Mouse (Mus musculus) CH12.LX (cell line): Measurements from ENCODE around the gene Tbcb. TPM values are rescaled to one million over a fixed set of nuclear protein-coding genes. Genes with fewer than 3 reads are reported as not detected.

Source experiments
- DNase-seq: peaks from one replicate; pipeline ENCODE4 v3.0.0-alpha.2; 2013; ENCODE audit errors: extremely low read depth
- H3K27ac ChIP-seq: 2 replicates; pipeline ENCODE4 v1.5.1; 2012; ENCODE audit warnings: low read depth, mild to moderate bottlenecking, control low read depth, moderate library complexity; ENCODE audit not compliant: insufficient read depth
- H3K27me3 ChIP-seq: replicated peaks from 2 replicates; pipeline ENCODE3; 2012; ENCODE audit warnings: inconsistent platforms
- H3K36me3 ChIP-seq, 2 experiments: replicated peaks in 1 of 2; 2 replicates each; pipeline versions ENCODE3 to v1.6.1; 2012; ENCODE audit warnings: inconsistent platforms in 1 of 2, low read length in 1 of 2, mild to moderate bottlenecking in 1 of 2, mixed read lengths in 1 of 2, moderate library complexity in 1 of 2; ENCODE audit not compliant: control insufficient read depth in 1 of 2, insufficient read depth in 1 of 2
- H3K4me1 ChIP-seq, 2 experiments: 2 replicates each; pipeline ENCODE4 v1.6.1; 2012; ENCODE audit warnings: inconsistent platforms in 1 of 2, moderate library complexity in 1 of 2; ENCODE audit not compliant: insufficient read depth in 2 of 2, control insufficient read depth in 1 of 2
- H3K4me2 ChIP-seq: 2 replicates; pipeline ENCODE4 v1.6.1; 2012; ENCODE audit warnings: low read depth, mild to moderate bottlenecking, control low read depth; ENCODE audit not compliant: poor library complexity, insufficient read depth, severe bottlenecking
- H3K4me3 ChIP-seq, 3 experiments: fragments of 150-350 bp in 1 of 3; sonication (generic) in 1 of 3; replicated peaks in 1 of 3; 2 replicates each; pipeline versions ENCODE3 to v1.5.1; 2011 to 2012; ENCODE audit warnings: low read depth in 2 of 3, low read length in 2 of 3, mild to moderate bottlenecking in 2 of 3, moderate library complexity in 2 of 3, control low read depth in 1 of 3, improper control_type of control experiment in 1 of 3, inconsistent platforms in 1 of 3, mixed read lengths in 1 of 3; ENCODE audit not compliant: poor library complexity in 1 of 3
- H3K79me2 ChIP-seq: replicated peaks from 2 replicates; pipeline ENCODE4 v1.6.1; 2012; ENCODE audit warnings: mild to moderate bottlenecking, moderate library complexity; ENCODE audit not compliant: control insufficient read depth, poor library complexity, insufficient read depth, severe bottlenecking; ENCODE audit errors: extremely low read depth
- H3K9ac ChIP-seq: 2 replicates; pipeline ENCODE4 v1.6.1; 2012; ENCODE audit warnings: low read depth, mild to moderate bottlenecking, control low read depth, moderate library complexity; ENCODE audit not compliant: insufficient read depth
- H3K9me3 ChIP-seq: replicated peaks from 2 replicates; pipeline ENCODE3; 2012; ENCODE audit warnings: low read length, inconsistent platforms, mixed read lengths
- CHD1 ChIP-seq: IDR thresholded peaks from 2 replicates; pipeline ENCODE4 v1.6.1; 2012; ENCODE audit warnings: low read depth, low read length, improper control_type of control experiment, inconsistent platforms
- CHD2 ChIP-seq: IDR thresholded peaks from 2 replicates; pipeline ENCODE4 v1.6.1; 2011; ENCODE audit warnings: low read length, improper control_type of control experiment
- CTCF ChIP-seq, 2 experiments: IDR thresholded peaks in 1 of 2; conservative IDR thresholded peaks in 1 of 2; 2 replicates each; pipeline ENCODE4 v1.5.1; 2011 to 2012; ENCODE audit warnings: low read depth in 2 of 2, low read length in 2 of 2, improper control_type of control experiment in 1 of 2, inconsistent platforms in 1 of 2, mild to moderate bottlenecking in 1 of 2, moderate library complexity in 1 of 2
- E2F4 ChIP-seq: IDR thresholded peaks from 2 replicates; pipeline ENCODE4 v1.6.1; 2011; ENCODE audit warnings: low read depth, low read length, improper control_type of control experiment; ENCODE audit not compliant: insufficient replicate concordance
- ELF1 ChIP-seq: IDR thresholded peaks from 2 replicates; pipeline ENCODE4 v1.6.1; 2014; ENCODE audit warnings: low read depth, mild to moderate bottlenecking, inconsistent platforms, low read length, improper control_type of control experiment
- ETS1 ChIP-seq: conservative IDR thresholded peaks from 2 replicates; pipeline ENCODE4 v1.6.1; 2012; ENCODE audit warnings: low read depth, mild to moderate bottlenecking, inconsistent platforms, low read length, improper control_type of control experiment, moderate library complexity
- GABPA ChIP-seq: IDR thresholded peaks from 2 replicates; pipeline ENCODE4 v1.6.1; 2012; ENCODE audit warnings: low read depth, low read length, improper control_type of control experiment, inconsistent platforms; ENCODE audit not compliant: insufficient replicate concordance
- HCFC1 ChIP-seq: IDR thresholded peaks from 2 replicates; pipeline ENCODE4 v1.6.1; 2012; ENCODE audit warnings: low read depth, mild to moderate bottlenecking, inconsistent platforms, low read length, improper control_type of control experiment
- KAT2A ChIP-seq: IDR thresholded peaks from 2 replicates; pipeline ENCODE4 v1.6.1; 2012; ENCODE audit warnings: low read length, improper control_type of control experiment, inconsistent platforms; ENCODE audit not compliant: insufficient replicate concordance
- MAFK ChIP-seq: IDR thresholded peaks from 2 replicates; pipeline ENCODE4 v1.6.1; 2011; ENCODE audit warnings: low read length, improper control_type of control experiment; ENCODE audit not compliant: insufficient replicate concordance
- MAX ChIP-seq: IDR thresholded peaks from 2 replicates; pipeline ENCODE4 v1.6.1; 2011; ENCODE audit warnings: low read length, improper control_type of control experiment
- MAZ ChIP-seq: IDR thresholded peaks from 2 replicates; pipeline ENCODE4 v1.6.1; 2012; ENCODE audit warnings: low read depth, mild to moderate bottlenecking, inconsistent platforms, low read length, improper control_type of control experiment, moderate library complexity
- MEF2A ChIP-seq: IDR thresholded peaks from 2 replicates; pipeline ENCODE4 v1.6.1; 2014; ENCODE audit warnings: low read depth, mild to moderate bottlenecking, inconsistent platforms, low read length, improper control_type of control experiment, borderline replicate concordance
- MYC ChIP-seq: IDR thresholded peaks from 2 replicates; pipeline ENCODE4 v1.6.1; 2011; ENCODE audit warnings: low read depth, mild to moderate bottlenecking, improper control_type of control experiment, low read length
- NRF1 ChIP-seq: IDR thresholded peaks from 2 replicates; pipeline ENCODE4 v1.6.1; 2014; ENCODE audit warnings: low read depth, mild to moderate bottlenecking, inconsistent platforms, low read length, improper control_type of control experiment, moderate library complexity
- POLR2A ChIP-seq: IDR thresholded peaks from 2 replicates; pipeline ENCODE4 v1.6.1; 2011; ENCODE audit warnings: low read depth, mild to moderate bottlenecking, improper control_type of control experiment, low read length
- RAD21 ChIP-seq: IDR thresholded peaks from 2 replicates; pipeline ENCODE4 v1.6.1; 2011; ENCODE audit warnings: low read depth, mild to moderate bottlenecking, low read length, improper control_type of control experiment, moderate library complexity
- RCOR1 ChIP-seq: conservative IDR thresholded peaks from 2 replicates; pipeline ENCODE4 v1.6.1; 2012; ENCODE audit warnings: low read depth, mild to moderate bottlenecking, inconsistent platforms, low read length, improper control_type of control experiment
- SIN3A ChIP-seq: IDR thresholded peaks from 2 replicates; pipeline ENCODE4 v1.6.1; 2012; ENCODE audit warnings: low read length, improper control_type of control experiment, inconsistent platforms
- SMC3 ChIP-seq: IDR thresholded peaks from 2 replicates; pipeline ENCODE4 v1.6.1; 2011; ENCODE audit warnings: low read depth, low read length, improper control_type of control experiment
- TCF12 ChIP-seq: IDR thresholded peaks from 2 replicates; pipeline ENCODE4 v1.6.1; 2014; ENCODE audit warnings: low read depth, mild to moderate bottlenecking, inconsistent platforms, low read length, improper control_type of control experiment
- UBTF ChIP-seq: IDR thresholded peaks from 2 replicates; pipeline ENCODE4 v1.6.1; 2012; ENCODE audit warnings: low read depth, mild to moderate bottlenecking, inconsistent platforms, low read length, improper control_type of control experiment, moderate library complexity
- USF1 ChIP-seq: IDR thresholded peaks from 2 replicates; pipeline ENCODE4 v1.6.1; 2014; ENCODE audit warnings: low read depth, mild to moderate bottlenecking, inconsistent platforms, low read length, improper control_type of control experiment
- ZC3H11A ChIP-seq: IDR thresholded peaks from 2 replicates; pipeline ENCODE4 v1.6.1; 2012; ENCODE audit warnings: low read depth, mild to moderate bottlenecking, inconsistent platforms, low read length, improper control_type of control experiment
- ZKSCAN1 ChIP-seq: IDR thresholded peaks from 2 replicates; pipeline ENCODE4 v1.6.1; 2012; ENCODE audit warnings: low read depth, inconsistent platforms, low read length, improper control_type of control experiment, borderline replicate concordance
- ZNF384 ChIP-seq: IDR thresholded peaks from 2 replicates; pipeline ENCODE4 v1.6.1; 2012; ENCODE audit warnings: low read depth, low read length, improper control_type of control experiment, inconsistent platforms
- dilution Hi-C: fragments of 300-500 bp; cut with MboI; formaldehyde crosslinking; loops from 2 replicates; pipeline ENCODE4 v1.14.3; 2020; ENCODE audit warnings: low sequenced_read_pairs; ENCODE audit not compliant: extremely low pct_unique_long_range_greater_than_20kb, extremely low pct_ligation_motif_present
- in situ Hi-C: fragments of 300-500 bp; cut with MboI; formaldehyde crosslinking; loops from 3 replicates; pipeline ENCODE4 v1.14.3; 2019; ENCODE audit warnings: low sequenced_read_pairs, low pct_ligation_motif_present, low pct_unique_long_range_greater_than_20kb, mixed read lengths
- polyA plus RNA-seq: library from polyadenylated mRNA; unstranded; fragments of >175 nt; gene quantifications from 2 replicates; pipeline ENCODE4 v1.2.1, GENCODE M21; 2012; ENCODE audit warnings: low read depth; ENCODE audit not compliant: insufficient read length
- total RNA-seq, 2 experiments: library from RNA; depleted of rRNA; stranded (reverse); fragments of 300-350 nt in 1 of 2; fragments of >200 nt in 1 of 2; gene quantifications; 2 replicates each; pipeline ENCODE4 v1.2.3; 2012 to 2014

Gene Tbcb
- total and polyA plus RNA-seq, 3 experiments, result 57.7 to 89.6 (median 79.9) TPM

DNA sequence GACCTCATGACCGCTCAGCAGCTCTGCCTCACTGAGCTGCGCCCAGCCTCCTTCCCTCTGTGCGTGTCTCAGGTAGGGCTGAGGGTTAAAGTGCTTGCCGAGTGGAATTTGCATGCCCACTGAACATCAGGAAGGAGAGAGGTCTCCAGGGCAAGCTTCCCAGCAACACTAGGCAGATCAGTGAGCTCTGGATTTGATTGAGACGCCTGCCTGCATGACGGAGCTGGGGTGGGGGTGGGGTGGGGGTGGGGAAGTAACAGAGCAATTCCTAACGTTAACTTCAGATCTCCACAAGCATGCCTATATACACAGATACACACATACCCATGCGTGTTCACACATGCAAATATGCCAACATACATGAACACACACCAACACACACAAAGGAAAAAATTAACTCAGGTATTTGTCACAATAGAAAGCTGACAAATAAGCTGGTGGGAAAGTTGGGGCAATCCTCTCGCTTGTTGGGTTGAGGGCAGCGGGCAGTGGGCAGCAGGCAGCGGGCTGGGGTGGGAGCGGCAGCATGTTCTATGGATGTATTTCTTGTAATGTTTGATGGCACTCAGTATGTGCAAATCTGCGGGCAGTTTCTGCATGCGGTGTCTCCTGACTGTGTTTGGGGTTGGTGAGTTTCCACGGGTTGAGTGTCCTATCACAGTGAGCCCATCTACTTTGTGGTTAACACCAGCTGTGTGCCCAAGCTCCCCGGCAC lies 12.6 kb downstream of the Tbcb start (continued):
- TF ChIP-seq ELF1 (peak; percentile 62), MAFK (no peak), MEF2A (no peak; the same call in 1 of the 2 replicates), HCFC1 (peak; percentile 61), CHD2 (peak; percentile 67)

DNA sequence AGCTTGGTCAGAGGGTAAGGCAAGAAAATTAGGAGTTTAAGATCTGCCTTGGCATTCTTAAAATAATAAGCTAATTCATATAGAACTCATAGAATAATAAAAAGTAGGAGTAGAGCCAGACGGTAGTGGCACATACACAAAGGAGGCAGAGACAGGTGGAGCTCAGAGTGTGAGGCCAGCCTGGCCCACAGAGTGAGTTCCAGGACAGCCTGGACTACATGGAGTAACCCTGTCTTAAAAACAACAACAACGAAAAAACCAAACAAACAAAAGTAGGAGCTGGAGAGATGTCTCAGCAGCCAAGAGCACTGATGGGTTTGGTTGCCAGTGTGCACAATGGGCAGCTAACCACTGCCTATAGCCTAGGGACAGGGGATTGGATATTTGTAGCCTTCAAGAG lies 14.8 kb downstream of the Tbcb start:
- Histone ChIP-seq H3K36me3 (peaks cover 0 to 2% of the 10 kb centered on the region in 2 experiments), H3K4me2 (no peak overlapping the region), H3K9ac (no peak overlapping the region), H3K27ac (no peak overlapping the region), H3K4me3 (no peak overlapping the region), H3K9me3 (no peaks in the 10 kb centered on the region), H3K79me2 (no peaks in the 10 kb centered on the region), H3K4me1 (peaks cover 14 to 19% of the 10 kb centered on the region in 2 experiments), H3K27me3 (peaks cover 2% of the 10 kb centered on the region)
- in situ Hi-C loops (loop anchor here (5.0 kb wide), 1 partner anchor 35 kb away; the partner anchor contains the start of gene Cox7a1), dilution Hi-C loops (no loop called here)
- DNase-seq, result no peak
- no peak for TF ChIP-seq ZKSCAN1
- no peak for TF ChIP-seq RAD21
- TF ChIP-seq USF1, result no peak
- no peak for TF ChIP-seq MAFK
- no peak for TF ChIP-seq TCF12
- no peak for TF ChIP-seq MAX
- TF ChIP-seq E2F4, result no peak
- TF ChIP-seq UBTF, result no peak

DNA sequence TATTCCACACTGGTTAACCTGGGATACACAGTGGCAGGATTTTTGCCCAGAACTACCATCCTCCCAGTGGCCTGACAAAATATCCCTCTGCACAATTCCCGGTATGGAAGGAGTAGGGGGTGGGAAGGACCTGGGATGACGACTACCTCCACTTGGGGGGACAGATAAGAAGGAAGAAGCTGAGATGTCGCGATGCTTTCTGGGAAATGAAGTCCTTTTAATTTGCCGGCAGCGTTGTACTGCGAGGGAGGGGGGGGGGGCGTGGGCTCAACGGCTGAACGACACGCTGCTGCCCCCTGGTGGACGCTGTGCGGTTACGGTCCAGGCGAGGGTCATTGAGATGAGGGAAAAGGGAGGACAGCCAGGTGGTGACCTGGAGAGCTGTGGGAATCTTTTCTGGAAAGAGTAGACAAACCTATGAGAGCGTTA lies 15.3 kb downstream of the Tbcb start:
- Histone ChIP-seq H3K9me3 (no peaks in the 10 kb centered on the region), H3K79me2 (no peaks in the 10 kb centered on the region), H3K4me3 (peak overlapping the region; percentile 28 to 47 (median 39)), H3K4me2 (peak overlapping the region; percentile 48; the same call in 1 of the 2 replicates), H3K27ac (no peak overlapping the region), H3K36me3 (no peaks in the 10 kb centered on the region), H3K27me3 (peaks cover 3% of the 10 kb centered on the region), H3K9ac (peak overlapping the region; percentile 62), H3K4me1 (peaks cover 14 to 19% of the 10 kb centered on the region in 2 experiments)
- dilution Hi-C loops, result no loop called here
- DNase-seq, result peak; percentile 89
- in situ Hi-C loops, result loop anchor here (5.0 kb wide), 1 partner anchor 34 kb away; the partner anchor contains the start of gene Cox7a1
- peak; percentile 40 for TF ChIP-seq RAD21
- no peak for TF ChIP-seq ETS1
- no peak for TF ChIP-seq CHD1
- peak; percentile 87 for TF ChIP-seq HCFC1
- no peak for TF ChIP-seq MAFK
- no peak for TF ChIP-seq MYC
- TF ChIP-seq SMC3, result peak; percentile 55
- peak; percentile 64; the same call in 1 of the 2 replicates for TF ChIP-seq KAT2A
- TF ChIP-seq ELF1, result peak; percentile 80
- TF ChIP-seq RCOR1, result no peak
- TF ChIP-seq USF1, result no peak
- TF ChIP-seq GABPA, result no peak; the same call in 1 of the 2 replicates
- TF ChIP-seq ZNF384, result no peak
- no peak for TF ChIP-seq ZC3H11A
- TF ChIP-seq CTCF (conservative IDR thresholded peaks at IDR 0.05 in 1 of 2, IDR thresholded peaks at IDR 0.05 in 1 of 2; ENCODE audit: low read depth in 2 of 2, low read length in 2 of 2), result peak; percentile 29 to 80; a peak in 3 of 4 replicates
- TF ChIP-seq POLR2A, result peak; percentile 48; the same call in 1 of the 2 replicates
- TF ChIP-seq SIN3A, result no peak
- no peak for TF ChIP-seq E2F4
- no peak for TF ChIP-seq NRF1
- TF ChIP-seq ZKSCAN1, result no peak
- TF ChIP-seq MEF2A, result 0 out of 2 replicates have a peak, but pooled peaks have one; percentile 26
- peak; percentile 67; the same call in 1 of the 2 replicates for TF ChIP-seq MAZ
- no peak for TF ChIP-seq TCF12
